Mouse (Mus musculus) kidney, adult 2 months (tissue): ENCODE measurements at regions not wholly inside any gene's neighbourhood (a gene's known extent, or its start where the extent isn't known, plus 50 kb on each side); places are given as distances from the start of the nearest gene placed in this dataset.

ENCODE experiments used
- DNase-seq: peaks from one replicate; pipeline ENCODE4 v3.0.0; 2021
- H3K27ac ChIP-seq: fragments of 200-500 bp; 2 replicates; pipeline ENCODE4 v1.5.1; 2012; ENCODE audit warnings: low read depth, low read length, control low read depth, inconsistent platforms; ENCODE audit not compliant: insufficient read depth
- H3K27me3 ChIP-seq: fragments of 200-500 bp; replicated peaks from 2 replicates; pipeline ENCODE4 v1.6.1; 2012; ENCODE audit warnings: mild to moderate bottlenecking, moderate library complexity, low read length, inconsistent platforms; ENCODE audit not compliant: control insufficient read depth, insufficient read depth
- H3K36me3 ChIP-seq: fragments of 200-500 bp; 2 replicates; pipeline ENCODE4 v1.6.1; 2012; ENCODE audit warnings: mild to moderate bottlenecking, moderate library complexity, low read length, inconsistent platforms; ENCODE audit not compliant: control insufficient read depth, insufficient read depth
- H3K4me1 ChIP-seq: fragments of 200-500 bp; 2 replicates; pipeline ENCODE4 v1.6.1; 2011; ENCODE audit warnings: low read length; ENCODE audit not compliant: control insufficient read depth, insufficient read depth
- H3K4me3 ChIP-seq: fragments of 200-500 bp; 2 replicates; pipeline ENCODE4 v1.5.1; 2011; ENCODE audit warnings: mild to moderate bottlenecking, low read depth, low read length, control low read depth; ENCODE audit not compliant: insufficient read depth
- CTCF ChIP-seq: fragments of 200-500 bp; conservative IDR thresholded peaks from 2 replicates; pipeline ENCODE4 v1.5.1; 2011; ENCODE audit warnings: low read depth, mild to moderate bottlenecking, control low read depth, low read length, moderate library complexity, mixed read lengths; ENCODE audit not compliant: insufficient read depth, insufficient read length
- POLR2A ChIP-seq: fragments of 200-500 bp; IDR thresholded peaks from one replicate; pipeline ENCODE4 v1.6.1; 2011; ENCODE audit warnings: low read depth, low read length, control low read depth
- WGBS: fragments of 180-500 bp; shearing (Covaris S2); methylation state at CpG from one replicate; pipeline ENCODE4 v1.1.7; 2018; 5-methylcytosine and 5-hydroxymethylcytosine counted together

GRCm38 (mm10) chr13:37290636-37291035 is 54.4 kb upstream of the Ly86 start:
- no peaks in the 10 kb centered on the region for H3K4me1 ChIP-seq
- H3K36me3 ChIP-seq, result no peaks in the 10 kb centered on the region
- no peak overlapping the region for H3K4me3 ChIP-seq
- H3K27me3 ChIP-seq, result no peaks in the 10 kb centered on the region
- DNase-seq, result no peak
- no peak overlapping the region for H3K27ac ChIP-seq
- WGBS, result 70% methylated on average over 2 of the region's 2 CpGs
- TF ChIP-seq POLR2A (no peak), CTCF (no peak)

- DNase-seq, result no peak
- H3K4me1 ChIP-seq, result no peaks in the 10 kb centered on the region
- 65% methylated on average over 1 of the region's 1 CpGs for WGBS
- H3K27ac ChIP-seq, result no peak overlapping the region
- no peaks in the 10 kb centered on the region for H3K27me3 ChIP-seq
- no peaks in the 10 kb centered on the region for H3K36me3 ChIP-seq
- no peak overlapping the region for H3K4me3 ChIP-seq
- TF ChIP-seq POLR2A (no peak), CTCF (no peak)
Measured at GRCm38 (mm10) chr13:37288993-37289392, 56.0 kb upstream of the Ly86 start.

GRCm38 (mm10) chr13:37282515-37282914 is 62.5 kb upstream of the Ly86 start:
- 76% methylated on average over 5 of the region's 5 CpGs for WGBS
- no peak for DNase-seq
- Histone ChIP-seq H3K4me1 (no peaks in the 10 kb centered on the region), H3K27me3 (no peaks in the 10 kb centered on the region), H3K27ac (no peak overlapping the region), H3K36me3 (no peaks in the 10 kb centered on the region), H3K4me3 (no peak overlapping the region)
- TF ChIP-seq CTCF (no peak), POLR2A (no peak)

- TF ChIP-seq POLR2A, result no peak
- peak; percentile 14; the same call in 1 of the 2 replicates for TF ChIP-seq CTCF
- H3K27me3 ChIP-seq, result no peaks in the 10 kb centered on the region
- H3K4me3 ChIP-seq, result no peak overlapping the region
- no peak for DNase-seq
- no peaks in the 10 kb centered on the region for H3K36me3 ChIP-seq
- 87% methylated on average over 8 of the region's 8 CpGs for WGBS
- no peaks in the 10 kb centered on the region for H3K4me1 ChIP-seq
- H3K27ac ChIP-seq, result no peak overlapping the region
Measured at GRCm38 (mm10) chr13:37279078-37279789, 65.8 kb upstream of the Ly86 start.

- H3K4me1 ChIP-seq, result no peaks in the 10 kb centered on the region
- no peak overlapping the region for H3K4me3 ChIP-seq
- H3K36me3 ChIP-seq, result no peaks in the 10 kb centered on the region
- no peak for DNase-seq
- H3K27me3 ChIP-seq, result no peaks in the 10 kb centered on the region
- no peak for TF ChIP-seq CTCF
- no peak for TF ChIP-seq POLR2A
- 30% methylated on average over 14 of the region's 14 CpGs for WGBS
- H3K27ac ChIP-seq, result no peak overlapping the region
Measured at GRCm38 (mm10) chr13:37249581-37250461, 95.2 kb upstream of the Ly86 start.

GRCm38 (mm10) chr13:37248741-37249140 is 96.3 kb upstream of the Ly86 start:
- Histone ChIP-seq H3K36me3 (no peaks in the 10 kb centered on the region), H3K27me3 (no peaks in the 10 kb centered on the region), H3K4me1 (no peaks in the 10 kb centered on the region), H3K27ac (no peak overlapping the region), H3K4me3 (no peak overlapping the region)
- WGBS, result 73% methylated on average over 1 of the region's 1 CpGs
- TF ChIP-seq POLR2A, result no peak
- no peak for TF ChIP-seq CTCF
- DNase-seq, result no peak

- H3K4me3 ChIP-seq, result no peak overlapping the region
- H3K36me3 ChIP-seq, result no peaks in the 10 kb centered on the region
- no peaks in the 10 kb centered on the region for H3K4me1 ChIP-seq
- DNase-seq, result no peak
- TF ChIP-seq POLR2A (no peak), CTCF (no peak)
- H3K27me3 ChIP-seq, result no peaks in the 10 kb centered on the region
- H3K27ac ChIP-seq, result no peak overlapping the region
- WGBS, result 92% methylated on average over 5 of the region's 5 CpGs
Measured at GRCm38 (mm10) chr13:37240048-37240447, 105.0 kb upstream of the Ly86 start.
